Mouse (Mus musculus) midbrain, embryonic 14.5 days (tissue): ENCODE data around the gene Npas3. TPM values are rescaled to one million over a fixed set of nuclear protein-coding genes. Genes with fewer than 3 reads are reported as not detected.

Source experiments
- ATAC-seq: fragments of 200-750 bp; cut with Nextera tagmentation; 2 replicates; pipeline ENCODE4 v1.8.0; 2017; ENCODE audit warnings: moderate number of reproducible peaks, moderate library complexity; ENCODE audit not compliant: low FRiP score, low TSS enrichment
- DNase-seq: peaks from one replicate; pipeline ENCODE4 v3.0.0-alpha.2; 2015
- H3K27ac ChIP-seq: fragments of 300-500 bp; sonication (generic); replicated peaks from 2 replicates; pipeline ENCODE4 v1.5.1; 2014; ENCODE audit warnings: mild to moderate bottlenecking, low read depth, low read length, moderate library complexity
- H3K27me3 ChIP-seq: fragments of 300-500 bp; sonication (generic); 2 replicates; pipeline ENCODE4 v1.6.1; 2014; ENCODE audit warnings: low read length, control low read depth, mixed read lengths; ENCODE audit not compliant: control insufficient read depth, insufficient read depth
- H3K36me3 ChIP-seq: fragments of 300-500 bp; sonication (generic); 2 replicates; pipeline ENCODE4 v1.6.1; 2014; ENCODE audit warnings: low read length, control low read depth; ENCODE audit not compliant: control insufficient read depth, insufficient read depth
- H3K4me1 ChIP-seq: fragments of 300-500 bp; sonication (generic); 2 replicates; pipeline ENCODE4 v1.6.1; 2014; ENCODE audit warnings: mild to moderate bottlenecking, antibody characterized with exemption, low read length, control low read depth; ENCODE audit not compliant: control insufficient read depth, insufficient read depth
- H3K4me2 ChIP-seq: fragments of 300-500 bp; sonication (generic); 2 replicates; pipeline ENCODE4 v1.6.1; 2014; ENCODE audit warnings: mild to moderate bottlenecking, low read length, moderate library complexity
- H3K4me3 ChIP-seq: fragments of 300-500 bp; sonication (generic); replicated peaks from 2 replicates; pipeline ENCODE4 v1.5.1; 2014; ENCODE audit warnings: low read depth, low read length
- H3K9ac ChIP-seq: fragments of 300-500 bp; sonication (generic); replicated peaks from 2 replicates; pipeline ENCODE4 v1.6.1; 2014; ENCODE audit warnings: mild to moderate bottlenecking, low read length, moderate library complexity
- H3K9me3 ChIP-seq: fragments of 300-500 bp; sonication (generic); 2 replicates; pipeline ENCODE4 v1.6.1; 2016; ENCODE audit warnings: low read length, control low read depth, mixed read lengths; ENCODE audit not compliant: control insufficient read depth
- WGBS: fragments of 180-500 bp; shearing (Covaris S2); extraction: QIAGEN DNeasy Blood & Tissue Kit; methylation state at CpG from one replicate; pipeline ENCODE4 v1.1.7; 2014; 5-methylcytosine and 5-hydroxymethylcytosine counted together
- polyA plus RNA-seq: library from polyadenylated mRNA; unstranded; fragments of >200 nt; fragmentation: Nextera tagmentation; extraction: Ambion mirVana; gene quantifications from 2 replicates; pipeline ENCODE4 v1.2.1, GENCODE M21; 2014

Npas3 gene
- polyA plus RNA-seq, 1 experiment from 2014 or later, result 34.0 TPM

DNA sequence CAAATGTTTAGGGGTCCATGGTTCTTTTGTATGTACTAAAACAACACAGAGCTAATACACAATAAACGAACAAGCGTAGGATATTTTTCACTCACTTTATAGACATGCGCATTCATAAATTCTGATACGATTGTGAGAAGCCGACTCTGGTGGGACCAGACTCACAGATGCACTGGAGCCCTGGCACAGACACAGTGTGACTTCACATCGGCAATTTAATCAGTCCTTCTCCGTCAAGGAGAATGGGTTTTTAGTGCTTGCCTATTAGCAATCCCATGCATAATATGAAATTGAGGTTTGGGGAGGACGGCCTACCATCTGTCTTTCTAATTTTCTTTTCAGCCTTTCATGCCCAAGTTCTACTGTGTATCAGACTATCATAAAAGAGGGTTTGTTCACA, 771.5 kb downstream of the Npas3 start:
- Histone ChIP-seq H3K4me2 (no peak overlapping the region), H3K27me3 (no peaks in the 10 kb centered on the region), H3K9me3 (no peaks in the 10 kb centered on the region), H3K9ac (no peak overlapping the region), H3K27ac (no peak overlapping the region), H3K36me3 (no peaks in the 10 kb centered on the region), H3K4me3 (no peak overlapping the region), H3K4me1 (no peaks in the 10 kb centered on the region)
- no peak for DNase-seq
- no peak for ATAC-seq
- 77% methylated on average over 8 of the region's 8 CpGs for WGBS

DNA sequence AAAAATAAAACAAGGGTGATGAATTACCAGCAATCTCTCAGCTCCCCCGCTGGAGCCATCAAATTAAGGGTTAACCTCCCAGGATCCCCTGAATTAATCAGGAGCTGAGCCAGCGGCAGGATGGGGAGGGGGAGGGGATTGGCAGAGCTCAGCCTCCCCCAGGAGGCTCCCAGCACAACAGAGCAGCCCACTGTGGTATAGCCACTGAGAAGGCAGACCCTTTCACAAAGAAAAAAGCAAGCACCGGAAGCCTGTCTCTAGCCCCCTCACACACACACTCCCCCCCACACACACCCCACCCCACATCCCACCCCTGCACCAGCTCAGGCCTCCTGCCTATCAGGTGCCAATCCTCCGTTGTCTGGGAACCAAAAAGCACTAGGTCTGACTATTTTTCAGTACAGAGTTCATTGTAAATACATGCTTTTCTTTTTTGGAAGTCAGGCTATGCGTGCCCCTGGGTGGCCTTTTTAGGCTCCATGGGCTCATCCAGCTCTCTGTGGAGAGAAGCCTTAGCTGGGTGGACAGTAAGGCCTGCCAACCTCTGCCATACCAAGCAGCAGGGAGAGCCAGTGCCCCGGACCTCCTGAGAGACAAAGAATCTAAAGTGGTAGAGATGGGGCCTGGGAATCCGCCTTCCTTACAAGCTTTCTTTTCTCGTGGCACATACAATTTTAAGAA, 786.3 kb downstream of the Npas3 start:
- Histone ChIP-seq H3K9ac (no peak overlapping the region; the same call in 1 of the 2 replicates), H3K4me3 (no peak overlapping the region), H3K27me3 (no peaks in the 10 kb centered on the region), H3K4me2 (no peak overlapping the region), H3K4me1 (peaks cover 44% of the 10 kb centered on the region), H3K27ac (peak overlapping the region; percentile 85), H3K9me3 (no peaks in the 10 kb centered on the region), H3K36me3 (no peaks in the 10 kb centered on the region)
- DNase-seq (peak; percentile 91), ATAC-seq (peak; percentile 94)
- 3% methylated on average over 8 of the region's 8 CpGs for WGBS

DNA sequence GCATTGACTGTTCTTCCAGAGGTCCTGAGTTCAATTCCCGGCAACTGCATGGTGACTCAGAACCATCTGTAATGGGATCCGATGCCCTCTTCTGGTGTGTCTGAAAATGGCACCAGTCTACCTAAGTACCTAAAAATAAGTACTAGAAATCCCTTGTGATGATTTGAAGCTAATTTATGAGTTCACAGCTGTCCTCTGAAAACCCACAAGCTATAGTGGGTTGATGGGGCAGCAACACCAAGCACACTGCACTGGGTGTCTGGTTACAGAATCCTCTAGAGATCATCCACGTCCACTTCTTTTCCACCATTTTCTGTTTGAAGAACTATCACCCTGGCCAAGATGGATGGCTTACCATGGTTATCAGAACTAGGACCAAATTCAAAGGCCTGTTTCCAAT, 789.1 kb downstream of the Npas3 start:
- H3K9ac ChIP-seq, result no peak overlapping the region
- ATAC-seq (no peak), DNase-seq (no peak)
- no peaks in the 10 kb centered on the region for H3K9me3 ChIP-seq
- no peaks in the 10 kb centered on the region for H3K27me3 ChIP-seq
- 96% methylated on average over 3 of the region's 3 CpGs for WGBS
- H3K27ac ChIP-seq, result no peak overlapping the region
- H3K4me3 ChIP-seq, result no peak overlapping the region
- peaks cover 37% of the 10 kb centered on the region for H3K4me1 ChIP-seq
- H3K4me2 ChIP-seq, result no peak overlapping the region
- H3K36me3 ChIP-seq, result no peaks in the 10 kb centered on the region

DNA sequence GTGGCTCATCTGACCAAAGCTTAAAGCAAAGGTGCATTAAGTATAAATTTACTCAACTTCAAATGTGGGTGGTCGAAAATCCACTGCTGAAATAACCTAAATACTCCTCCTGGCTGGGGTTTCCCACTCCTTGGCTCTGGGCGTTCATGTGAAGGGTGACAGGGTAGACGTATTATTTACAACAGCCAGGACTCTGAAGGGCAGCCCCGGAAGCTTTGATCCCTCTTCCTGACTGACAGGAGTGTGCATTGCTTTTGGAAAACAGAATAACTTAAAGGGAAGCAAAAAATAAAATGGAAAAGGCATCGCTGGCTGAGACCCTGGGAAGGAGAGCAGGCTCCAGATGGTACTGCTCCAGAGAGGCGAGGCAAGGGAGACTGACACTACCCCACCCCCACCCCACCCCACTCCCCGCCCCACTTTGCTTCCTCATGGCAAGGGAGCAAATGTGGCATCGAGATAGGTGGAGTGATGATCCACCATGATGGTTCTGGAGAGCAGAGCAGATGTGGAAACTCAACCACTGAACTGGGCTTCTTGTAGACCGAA, 794.6 kb downstream of the Npas3 start:
- no peak overlapping the region for H3K4me2 ChIP-seq
- H3K36me3 ChIP-seq, result no peaks in the 10 kb centered on the region
- H3K4me3 ChIP-seq, result no peak overlapping the region
- DNase-seq, result peak; percentile 65
- peak overlapping the region; percentile 10; the same call in 1 of the 2 replicates for H3K27ac ChIP-seq
- WGBS, result 34% methylated on average over 9 of the region's 9 CpGs
- no peaks in the 10 kb centered on the region for H3K27me3 ChIP-seq
- ATAC-seq, result peak; percentile 62; the same call in 1 of the 2 replicates
- no peaks in the 10 kb centered on the region for H3K9me3 ChIP-seq
- H3K4me1 ChIP-seq, result peaks cover 22% of the 10 kb centered on the region
- no peak overlapping the region for H3K9ac ChIP-seq

DNA sequence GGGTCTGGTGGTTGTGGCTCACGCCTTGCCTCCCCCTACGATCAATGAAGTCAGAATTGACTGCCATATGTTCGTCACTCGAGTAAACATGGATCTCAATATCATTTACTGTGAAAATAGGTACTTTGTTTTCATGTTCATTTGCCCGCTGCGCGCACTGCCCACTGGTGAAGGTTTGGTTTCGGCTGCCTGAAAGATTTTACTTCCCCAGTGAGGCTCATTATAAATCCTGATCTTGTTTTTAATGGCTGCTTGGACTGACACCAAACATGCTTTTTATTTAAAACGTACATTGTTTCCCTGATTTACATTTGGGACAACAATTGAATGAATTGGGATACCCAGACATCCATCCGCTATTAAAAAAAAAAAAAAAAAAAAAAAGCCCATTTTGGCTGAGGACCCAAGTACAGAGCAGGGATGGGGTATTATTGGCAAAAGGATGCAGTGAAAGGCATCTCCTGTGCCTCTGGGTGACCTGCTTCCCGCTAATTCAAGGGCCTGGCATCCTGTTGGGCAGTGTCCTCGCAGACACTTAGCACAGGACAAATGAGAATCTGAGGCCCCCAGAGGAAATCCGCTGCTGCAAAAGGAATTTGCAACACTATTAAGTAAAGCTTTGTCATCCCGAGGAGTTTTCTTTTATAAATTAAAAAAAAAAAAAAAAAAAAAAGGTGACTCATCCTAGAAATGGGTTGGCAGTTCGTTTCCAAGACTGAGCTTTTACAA, 796.3 kb downstream of the Npas3 start:
- DNase-seq, result peak; percentile 44
- 46% methylated on average over 15 of the region's 15 CpGs for WGBS

DNA sequence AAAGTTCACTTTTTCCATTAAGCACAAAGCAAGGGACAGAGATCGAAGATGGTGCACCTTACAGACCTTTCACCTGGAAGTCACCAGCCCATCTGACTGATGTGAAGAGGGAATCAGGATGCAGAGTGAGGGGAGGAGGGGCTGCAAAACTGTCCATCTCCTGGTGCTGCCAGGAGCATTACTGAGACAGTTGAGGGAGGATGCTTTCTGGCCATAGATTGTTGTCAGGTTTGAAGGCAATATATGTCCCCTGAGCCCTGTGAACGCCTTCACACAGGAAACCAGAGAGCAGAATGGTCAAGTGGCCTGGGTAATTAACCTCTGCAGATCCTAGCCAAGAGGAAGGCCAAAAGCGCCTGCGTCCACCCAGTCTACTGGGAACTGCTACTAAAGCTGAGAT, 796.9 kb downstream of the Npas3 start:
- H3K9ac ChIP-seq, result no peak overlapping the region
- no peak overlapping the region for H3K4me2 ChIP-seq
- H3K27me3 ChIP-seq, result no peaks in the 10 kb centered on the region
- no peaks in the 10 kb centered on the region for H3K36me3 ChIP-seq
- H3K9me3 ChIP-seq, result no peaks in the 10 kb centered on the region
- DNase-seq, result no peak
- no peak overlapping the region for H3K27ac ChIP-seq
- H3K4me3 ChIP-seq, result no peak overlapping the region
- ATAC-seq, result no peak
- 83% methylated on average over 4 of the region's 4 CpGs for WGBS
- peaks cover 22% of the 10 kb centered on the region for H3K4me1 ChIP-seq

More for the DNA sequence above, 796.3 kb downstream of the Npas3 start:
- ATAC-seq, result no peak
- H3K9ac ChIP-seq, result no peak overlapping the region
- no peak overlapping the region for H3K4me3 ChIP-seq
- H3K4me1 ChIP-seq, result peaks cover 22% of the 10 kb centered on the region
- no peaks in the 10 kb centered on the region for H3K36me3 ChIP-seq
- no peaks in the 10 kb centered on the region for H3K9me3 ChIP-seq
- no peak overlapping the region for H3K27ac ChIP-seq
- H3K27me3 ChIP-seq, result no peaks in the 10 kb centered on the region
- H3K4me2 ChIP-seq, result no peak overlapping the region

DNA sequence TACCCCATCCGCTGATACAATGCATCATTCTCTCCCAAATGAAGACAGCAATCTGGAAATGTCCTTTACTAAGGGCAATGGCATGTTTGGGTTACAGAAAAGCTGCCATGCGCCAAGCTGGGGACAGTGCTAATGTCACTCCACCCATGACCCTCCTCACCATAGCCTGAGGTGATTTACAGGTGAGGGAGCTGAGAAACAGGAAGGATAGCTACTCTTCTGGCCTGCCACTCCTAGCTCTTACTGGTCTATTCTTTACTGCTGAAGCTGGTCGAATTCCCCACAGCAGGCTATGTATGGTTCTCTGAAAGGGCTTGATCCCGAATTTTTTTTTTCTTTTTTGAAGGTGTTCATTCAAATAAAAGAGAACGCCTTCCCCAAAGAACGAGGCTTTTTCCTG, 798.3 kb downstream of the Npas3 start:
- Histone ChIP-seq H3K4me3 (no peak overlapping the region), H3K36me3 (no peaks in the 10 kb centered on the region), H3K4me2 (no peak overlapping the region), H3K27ac (no peak overlapping the region), H3K9ac (no peak overlapping the region), H3K4me1 (peaks cover 22% of the 10 kb centered on the region), H3K27me3 (no peaks in the 10 kb centered on the region), H3K9me3 (no peaks in the 10 kb centered on the region)
- DNase-seq, result no peak
- no peak for ATAC-seq
- 38% methylated on average over 6 of the region's 6 CpGs for WGBS

DNA sequence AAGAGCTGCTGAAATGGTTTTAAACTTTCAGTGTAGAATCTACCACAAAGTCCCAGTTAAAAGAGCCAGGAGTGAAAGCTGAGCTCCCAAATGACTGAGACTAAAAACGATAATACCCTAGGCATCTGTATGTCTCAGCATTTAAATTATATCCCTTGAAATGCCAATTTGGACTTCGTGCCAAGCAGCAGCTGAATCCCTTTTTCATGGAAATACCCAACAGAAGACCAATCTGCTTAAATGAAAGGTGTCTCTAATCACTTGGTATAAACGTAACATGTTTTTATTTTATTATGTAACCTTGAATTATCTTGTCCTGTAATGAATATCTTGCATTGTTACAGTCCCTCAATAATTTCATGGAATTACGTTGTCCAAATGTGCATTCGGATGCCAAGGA, 799.6 kb downstream of the Npas3 start:
- DNase-seq (no peak), ATAC-seq (no peak)
- no peak overlapping the region for H3K4me2 ChIP-seq
- no peak overlapping the region for H3K4me3 ChIP-seq
- peaks cover 25% of the 10 kb centered on the region for H3K4me1 ChIP-seq
- H3K27ac ChIP-seq, result no peak overlapping the region
- 52% methylated on average over 5 of the region's 5 CpGs for WGBS
- no peaks in the 10 kb centered on the region for H3K27me3 ChIP-seq
- no peak overlapping the region for H3K9ac ChIP-seq
- H3K9me3 ChIP-seq, result no peaks in the 10 kb centered on the region
- H3K36me3 ChIP-seq, result no peaks in the 10 kb centered on the region
